Mouse (Mus musculus): ENCODE results near the gene Stt3a. TPM values are rescaled to one million over a fixed set of nuclear protein-coding genes. Genes with fewer than 3 reads are reported as not detected.
A peak's percentile ranks its signal among the peaks of the same experiment; 100 is the strongest.

The Stt3a gene
- total RNA-seq (2021), result 10 to 100 TPM; 34.3 to 46.0 TPM
- long read RNA-seq, experiment 1, full-length matches to known transcripts, result 30 of 34 reads
- long read RNA-seq, experiment 1, partial matches to known transcripts, result 4 of 34 reads
- long read RNA-seq, experiment 1, other reads (novel, unspliced or antisense), result 0 of 34 reads
- long read RNA-seq, experiment 2, full-length matches to known transcripts, result 27 of 28 reads
- long read RNA-seq, experiment 2, partial matches to known transcripts, result 0 of 28 reads
- long read RNA-seq, experiment 2, other reads (novel, unspliced or antisense), result 1 of 28 reads

GRCm38 (mm10) chr9:36767203-36768143 is at the start of gene Stt3a:
TSS of gene Stt3a (minus strand) at chr9:36767679.
- DNase-seq, result peak; percentile 100
- Histone ChIP-seq H3K4me3 (peak within 1 kb of the TSS; percentile 87), H3K27ac (peak within 1 kb of the TSS; percentile 97)
- intact Hi-C loops (cut with DNase I), result no loop called here
- no peak for TF ChIP-seq CTCF (IDR thresholded peaks at IDR 0.05)

GRCm38 (mm10) chr9:36814486-36814885 is 47.0 kb upstream of the Stt3a start:
- Histone ChIP-seq H3K4me3 (no peak overlapping the region), H3K27ac (no peak overlapping the region)
- intact Hi-C loops (cut with DNase I), result no loop called here
- no peak for DNase-seq
- TF ChIP-seq CTCF (IDR thresholded peaks at IDR 0.05), result peak; percentile 24; the same call in 1 of the 2 replicates

- H3K27ac ChIP-seq, result no peak overlapping the region
- DNase-seq, result no peak
- H3K4me3 ChIP-seq, result no peak overlapping the region
- intact Hi-C loops (cut with DNase I), result no loop called here
- TF ChIP-seq CTCF (IDR thresholded peaks at IDR 0.05), result no peak
Measured at GRCm38 (mm10) chr9:36808126-36808785, 40.8 kb upstream of the Stt3a start.

- Histone ChIP-seq H3K27ac (no peak overlapping the region), H3K4me3 (no peak overlapping the region)
- intact Hi-C loops (cut with DNase I), result no loop called here
- no peak for DNase-seq
- no peak for TF ChIP-seq CTCF (IDR thresholded peaks at IDR 0.05)
Measured at GRCm38 (mm10) chr9:36805256-36805975, 37.9 kb upstream of the Stt3a start.

- DNase-seq, result no peak
- intact Hi-C loops (cut with DNase I), result no loop called here
- no peak for TF ChIP-seq CTCF (IDR thresholded peaks at IDR 0.05)
Measured at GRCm38 (mm10) chr9:36803926-36804325, 36.4 kb upstream of the Stt3a start.

GRCm38 (mm10) chr9:36803386-36803785 is 35.9 kb upstream of the Stt3a start:
- Histone ChIP-seq H3K4me3 (no peak overlapping the region), H3K27ac (no peak overlapping the region)
- intact Hi-C loops (cut with DNase I), result no loop called here
- no peak for TF ChIP-seq CTCF (IDR thresholded peaks at IDR 0.05)
- no peak for DNase-seq

More at GRCm38 (mm10) chr9:36803926-36804325, 36.4 kb upstream of the Stt3a start:
- Histone ChIP-seq H3K4me3 (no peak overlapping the region), H3K27ac (no peak overlapping the region)

- intact Hi-C loops (cut with DNase I), result no loop called here
- TF ChIP-seq CTCF (IDR thresholded peaks at IDR 0.05), result no peak
- H3K4me3 ChIP-seq, result no peak overlapping the region
- no peak overlapping the region for H3K27ac ChIP-seq
- no peak for DNase-seq
Measured at GRCm38 (mm10) chr9:36802951-36803350, 35.5 kb upstream of the Stt3a start.

- H3K27ac ChIP-seq, result no peak overlapping the region
- intact Hi-C loops (cut with DNase I), result no loop called here
- TF ChIP-seq CTCF (IDR thresholded peaks at IDR 0.05), result no peak
- DNase-seq, result no peak
- no peak overlapping the region for H3K4me3 ChIP-seq
Measured at GRCm38 (mm10) chr9:36801961-36802360, 34.5 kb upstream of the Stt3a start.

GRCm38 (mm10) chr9:36796781-36797555 is 29.5 kb upstream of the Stt3a start, which contains the start of gene Ei24:
TSS of gene Ei24 (minus strand) at chr9:36797393.
- no peak for TF ChIP-seq CTCF (IDR thresholded peaks at IDR 0.05)
- intact Hi-C loops (cut with DNase I), result loop anchor here (5.0 kb wide), 1 partner anchor 85 kb away; no protein-coding TSS in a partner anchor

GRCm38 (mm10) chr9:36796224-36796623 is 28.7 kb upstream of the Stt3a start:
- peak overlapping the region; percentile 100 for H3K4me3 ChIP-seq
- intact Hi-C loops (cut with DNase I), result loop anchor here (5.0 kb wide), 1 partner anchor 86 kb away; no protein-coding TSS in a partner anchor
- no peak for TF ChIP-seq CTCF (IDR thresholded peaks at IDR 0.05)
- H3K27ac ChIP-seq, result peak overlapping the region; percentile 96
- DNase-seq, result no peak

More at GRCm38 (mm10) chr9:36796781-36797555, 29.5 kb upstream of the Stt3a start, which contains the start of gene Ei24:
- DNase-seq, result peak; percentile 96
- peak within 1 kb of the TSS; percentile 100 for H3K4me3 ChIP-seq
- peak within 1 kb of the TSS; percentile 96 for H3K27ac ChIP-seq

GRCm38 (mm10) chr9:36795556-36795955 is 28.1 kb upstream of the Stt3a start:
- no peak for TF ChIP-seq CTCF (IDR thresholded peaks at IDR 0.05)
- no peak for DNase-seq
- intact Hi-C loops (cut with DNase I), result loop anchor here (5.0 kb wide), 1 partner anchor 87 kb away; no protein-coding TSS in a partner anchor
- no peak overlapping the region; the same call in 1 of the 2 replicates for H3K4me3 ChIP-seq
- H3K27ac ChIP-seq, result 0 out of 2 replicates have a peak overlapping the region, but pooled peaks have one; percentile 2

Data from gastrocnemius, adult 2 months (tissue).